Comparison of ENCODE assay signal across 8 mouse cellular contexts in genomic region chr9:35119168-35119567, GRCm38 (mm10). TPM values are rescaled to one million over a fixed set of nuclear protein-coding genes. Genes with fewer than 3 reads are reported as not detected.
DNase-seq lines count a peak whose midpoint lies in the region; ATAC-seq and TF ChIP-seq lines count a peak whose summit lies in the region.

TSS of gene St3gal4 (minus strand) at chr9:35119268.

- H3K79me3 ChIP-seq in C2C12 (ENCODE audit: low read depth) = peaks cover 17% of the 10 kb centered on the region

- no peak within 1 kb of the TSS for H3ac ChIP-seq in C2C12 (ENCODE audit: control insufficient read depth, insufficient read length, low read depth)

- H3K36me3 ChIP-seq in C2C12 (ENCODE audit: control insufficient read depth, insufficient read depth) (peaks cover 22% of the 10 kb centered on the region), macrophage (ENCODE audit: inconsistent target) (no peaks in the 10 kb centered on the region)
- H3K36me3 ChIP-seq in forebrain, embryonic 11.5 days (ENCODE audit: control insufficient read depth, insufficient read depth, low read length) = no peaks in the 10 kb centered on the region

- WGBS in forebrain, embryonic 11.5 days = 81% methylated on average over 6 of the region's 6 CpGs
- WGBS in macrophage (ENCODE audit: missing documents) = 80% methylated on average over 6 of the region's 6 CpGs

- no peak for ATAC-seq in forebrain, embryonic 11.5 days (replicated peaks; ENCODE audit: low FRiP score)
- no peak for ATAC-seq in inflammation-experienced regulatory T-cells, adult 6 months
- ATAC-seq in cerebellum, adult (ENCODE audit: insufficient number of reproducible peaks, low FRiP score, low TSS enrichment) = no peak

- H3K27ac ChIP-seq in forebrain, embryonic 11.5 days (ENCODE audit: low read depth, low read length) = no peak within 1 kb of the TSS
- H3K27ac ChIP-seq in macrophage = peak within 1 kb of the TSS; percentile 82

- H3K9me3 ChIP-seq in forebrain, embryonic 11.5 days (ENCODE audit: control insufficient read depth, low read length) = no peaks in the 10 kb centered on the region

- no peak within 1 kb of the TSS for H3K4me2 ChIP-seq in forebrain, embryonic 11.5 days (ENCODE audit: low read depth, low read length, severe bottlenecking)

- H3K4me3 ChIP-seq in C2C12 (ENCODE audit: insufficient read depth, poor library complexity, severe bottlenecking) (no peak within 1 kb of the TSS), macrophage (ENCODE audit: inconsistent target) (no peak within 1 kb of the TSS)
- H3K4me3 ChIP-seq in forebrain, embryonic 11.5 days (ENCODE audit: low read depth, low read length) = no peak within 1 kb of the TSS

- no peak for TF ChIP-seq CTCF in C2C12 (IDR thresholded peaks at IDR 0.05; ENCODE audit: control insufficient read depth, insufficient read depth, insufficient read length)

- no peak for DNase-seq in adrenal gland, adult 18-20 months (ENCODE audit: low spot score in 2 of 2)
- DNase-seq in adrenal gland, adult (ENCODE audit: inconsistent age in 2 of 2, low spot score in 1 of 2) = no peak
- no peak for DNase-seq in forebrain, embryonic 11.5 days (ENCODE audit: low spot score)
- DNase-seq in cerebellum, postnatal 14 days = no peak

- H3K4me1 ChIP-seq in forebrain, embryonic 11.5 days (replicated peaks; ENCODE audit: control insufficient read depth, insufficient read depth, low read length) = no peaks in the 10 kb centered on the region; the same call in none of the 2 replicates

- H3K27me3 ChIP-seq in C2C12 (ENCODE audit: control insufficient read depth, insufficient read depth, insufficient read length) = no peaks in the 10 kb centered on the region
- no peaks in the 10 kb centered on the region for H3K27me3 ChIP-seq in forebrain, embryonic 11.5 days (ENCODE audit: control insufficient read depth, insufficient read depth, low read length)

- peaks cover 30% of the 10 kb centered on the region for H3K79me2 ChIP-seq in C2C12 (ENCODE audit: control insufficient read depth, insufficient read depth)
- peaks cover 13% of the 10 kb centered on the region; the same call in 1 of the 2 replicates for H3K79me2 ChIP-seq in macrophage (ENCODE audit: inconsistent target)

- no peak within 1 kb of the TSS for H3K9ac ChIP-seq in forebrain, embryonic 11.5 days (ENCODE audit: low read length)

TF ChIP-seq in C2C12, 6 proteins besides CTCF, POLR2A, EP300 and RAD21:
- no peak for TF ChIP-seq FOSL1 (IDR thresholded peaks at IDR 0.05; ENCODE audit: insufficient read depth, low read length, poor library complexity, severe bottlenecking)
- TF ChIP-seq USF1 (IDR thresholded peaks at IDR 0.05; ENCODE audit: low read depth) = no peak
- no peak for TF ChIP-seq MYOG (IDR thresholded peaks at IDR 0.05; ENCODE audit: control insufficient read depth, extremely low read depth, insufficient read length)
- no peak for TF ChIP-seq MYOD1 (IDR thresholded peaks at IDR 0.05; ENCODE audit: control insufficient read depth, insufficient read length, low read depth)
- TF ChIP-seq CEBPB (IDR thresholded peaks at IDR 0.05; ENCODE audit: low read depth) = no peak
- TF ChIP-seq MAX (IDR thresholded peaks at IDR 0.05) = no peak

RNA-seq across cellular contexts. Expression of gene St3gal4, which starts in this region (rescaled TPM):
- total RNA-seq in adrenal gland, adult 18-20 months (2021) = 10 to 100 TPM; 19.1 to 26.3 TPM
- polyA plus RNA-seq in C2C12 (2012; fragmentation: generic; extraction: Trizol) = 31.1 TPM
- polyA plus RNA-seq in forebrain, embryonic 11.5 days (2014; fragmentation: Nextera tagmentation; extraction: Ambion mirVana) = 13.3 and 14.4 TPM in 2 replicates
- 10 to 100 TPM; 11.2 to 29.1 (median 17.9) TPM for polyA plus RNA-seq in inflammation-experienced regulatory T-cells, adult 6 months (2017; shearing (Covaris generic))
- total RNA-seq in macrophage (2018; cell fraction: chromatin; rRNA removed) = 10 to 100 TPM in 22 of 26 experiments, 1 to 10 TPM in 4; 3.8 to 56.8 (median 20.0) TPM
- total RNA-seq in macrophage (2018; cell fraction: cytosol; rRNA removed) = 10 to 100 TPM; 11.2 to 20.6 (median 15.4) TPM
- 10 to 100 TPM in 21 of 26 experiments, 1 to 10 TPM in 5; 6.4 to 36.2 (median 15.8) TPM for total RNA-seq in macrophage (2018; cell fraction: nucleus; rRNA removed)
- 15.5 to 19.7 TPM (median 16.0 TPM) in 3 replicates for polyA plus RNA-seq in macrophage (2018)
